Mouse (Mus musculus): ENCODE data around the gene Ddr2. TPM values are rescaled to one million over a fixed set of nuclear protein-coding genes. Genes with fewer than 3 reads are reported as not detected.
"Not testable (repeated sequence)": the region's sequence is repeated elsewhere in the genome, so short reads cannot be mapped to it uniquely, and the experiment has no call there.

The Ddr2 gene
- polyA plus RNA-seq, 1 experiment from 2014 or later, result 111 TPM

DNA sequence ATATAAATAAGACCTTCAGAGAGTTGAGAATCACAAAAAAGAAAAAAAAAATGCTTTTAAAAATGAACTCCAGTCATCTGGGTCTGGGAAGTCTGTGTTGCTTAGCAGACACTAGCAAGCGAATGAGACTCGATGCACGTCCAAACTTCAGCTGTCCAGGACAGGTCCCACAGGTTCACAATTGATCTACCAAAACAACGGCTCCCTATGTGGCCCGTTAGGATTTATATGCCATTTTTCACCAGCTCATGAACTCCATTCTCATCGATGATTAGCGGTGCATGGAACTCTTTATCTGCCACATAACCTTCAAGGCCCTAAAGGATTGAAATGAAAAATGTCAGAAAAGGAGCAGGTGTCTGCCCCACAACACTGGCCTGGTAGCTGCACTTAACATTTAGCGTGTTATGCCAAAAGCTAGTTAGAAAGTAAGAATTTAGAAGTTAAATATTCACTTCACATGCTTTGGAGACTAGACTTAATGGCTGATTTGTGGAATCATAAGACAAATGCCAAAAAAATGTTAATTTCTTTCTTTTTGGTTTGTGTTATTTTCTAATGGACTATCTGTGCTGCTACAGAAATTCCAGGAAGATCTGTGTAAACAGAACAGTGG, 31.8 kb upstream of the Ddr2 start:
- no peak overlapping the region for H3K9ac ChIP-seq (replicated peaks)
- no peaks in the 10 kb centered on the region for H3K27me3 ChIP-seq
- H3K4me3 ChIP-seq (replicated peaks), result no peak overlapping the region
- H3K36me3 ChIP-seq, result peaks cover 47% of the 10 kb centered on the region
- H3K4me1 ChIP-seq (replicated peaks), result no peaks in the 10 kb centered on the region
- H3K27ac ChIP-seq, result no peak overlapping the region
- no peak overlapping the region for H3K4me2 ChIP-seq
- H3K9me3 ChIP-seq, result no peaks in the 10 kb centered on the region
- WGBS, result 97% methylated on average over 8 of the region's 8 CpGs
- no peak for ATAC-seq (ENCODE audit: insufficient number of reproducible peaks, insufficient read depth, low FRiP score, low TSS enrichment, low read depth)

DNA sequence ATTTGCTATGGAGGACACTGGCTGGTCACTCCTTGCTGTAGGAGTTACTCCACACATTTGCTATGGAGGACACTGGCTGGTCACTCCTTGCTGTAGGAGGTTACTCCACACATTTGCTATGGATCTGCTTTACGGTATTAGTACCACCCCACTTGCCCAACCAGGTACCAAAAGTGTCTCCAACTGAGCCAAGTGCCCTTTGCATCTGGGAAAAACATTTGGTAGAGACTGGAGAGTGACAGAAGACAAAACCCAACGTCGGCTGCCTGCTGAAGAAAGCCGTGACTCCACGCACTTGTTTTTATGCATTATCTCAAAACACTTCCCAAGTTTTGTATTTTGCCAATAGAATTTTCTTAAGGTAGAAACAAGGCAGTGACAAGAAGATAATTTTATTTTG, 31.1 kb upstream of the Ddr2 start:
- no peaks in the 10 kb centered on the region for H3K27me3 ChIP-seq
- no peak overlapping the region for H3K9ac ChIP-seq (replicated peaks)
- H3K9me3 ChIP-seq, result no peaks in the 10 kb centered on the region
- H3K36me3 ChIP-seq, result peaks cover 42% of the 10 kb centered on the region
- H3K27ac ChIP-seq, result no peak overlapping the region
- no peak overlapping the region for H3K4me2 ChIP-seq
- H3K4me3 ChIP-seq (replicated peaks), result no peak overlapping the region
- H3K4me1 ChIP-seq (replicated peaks), result no peaks in the 10 kb centered on the region
- ATAC-seq (ENCODE audit: insufficient number of reproducible peaks, insufficient read depth, low FRiP score, low TSS enrichment, low read depth), result no peak
- WGBS, result 92% methylated on average over 5 of the region's 5 CpGs

DNA sequence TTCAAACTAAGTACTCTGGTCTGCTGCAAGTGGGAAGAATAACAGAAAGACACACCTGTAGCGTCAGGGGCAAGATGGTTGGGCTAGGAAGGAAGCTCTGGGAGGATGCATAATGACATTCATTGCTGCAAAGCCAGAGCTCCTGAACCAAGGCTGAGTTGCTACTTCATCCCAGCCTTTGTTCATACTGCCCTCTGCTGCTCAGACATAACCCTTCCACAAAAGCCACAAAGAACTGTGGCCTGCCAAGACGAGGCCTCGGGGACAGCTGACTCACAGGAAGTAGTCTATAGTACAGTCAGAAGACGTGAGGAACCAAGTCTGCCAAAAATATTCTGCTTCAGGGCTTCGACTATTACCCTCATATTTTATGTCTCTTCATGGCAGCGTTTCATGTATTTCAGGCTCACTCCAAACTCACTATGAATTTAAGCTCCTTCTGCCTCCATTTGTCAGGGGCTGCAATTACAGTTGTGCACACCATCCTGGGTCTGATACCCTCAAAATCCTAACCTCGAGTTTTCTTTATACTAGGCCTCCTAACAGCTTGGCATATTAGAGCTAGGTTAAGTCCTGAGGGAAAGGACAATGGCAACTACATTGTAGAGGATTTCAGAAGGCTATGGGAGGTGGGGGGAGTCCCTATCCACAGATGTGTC, 25.9 kb upstream of the Ddr2 start:
- Histone ChIP-seq H3K4me2 (no peak overlapping the region), H3K4me1 (replicated peaks) (no peaks in the 10 kb centered on the region), H3K27ac (no peak overlapping the region), H3K4me3 (replicated peaks) (no peak overlapping the region), H3K27me3 (no peaks in the 10 kb centered on the region), H3K9ac (replicated peaks) (no peak overlapping the region), H3K36me3 (peaks cover 5% of the 10 kb centered on the region; the same call in 1 of the 2 replicates), H3K9me3 (no peaks in the 10 kb centered on the region)
- 26% methylated on average over 7 of the region's 7 CpGs for WGBS
- peak; percentile 68 for ATAC-seq (ENCODE audit: insufficient number of reproducible peaks, insufficient read depth, low FRiP score, low TSS enrichment, low read depth)

DNA sequence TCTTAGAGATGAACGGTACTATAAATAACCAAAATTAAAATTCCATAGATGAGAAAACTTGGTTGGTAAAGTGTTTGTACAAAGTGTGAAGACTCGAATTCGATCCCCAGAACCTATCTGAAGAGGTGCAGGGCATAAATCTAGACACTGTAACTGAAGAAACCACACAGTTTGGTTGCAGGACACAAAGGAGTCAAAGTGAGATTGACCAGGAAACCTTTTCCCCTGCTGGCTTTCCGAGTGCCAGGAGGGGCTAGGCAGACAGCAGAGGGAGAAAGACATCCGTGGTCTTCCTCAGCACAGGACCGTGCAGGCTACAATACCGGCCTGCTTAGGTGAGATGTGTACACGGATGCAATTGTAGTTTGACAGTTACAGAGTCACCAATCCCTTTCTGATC, 23.7 kb upstream of the Ddr2 start:
- Histone ChIP-seq H3K4me1 (replicated peaks) (no peaks in the 10 kb centered on the region), H3K36me3 (no peaks in the 10 kb centered on the region), H3K27ac (no peak overlapping the region), H3K27me3 (no peaks in the 10 kb centered on the region), H3K9me3 (no peaks in the 10 kb centered on the region), H3K4me3 (replicated peaks) (no peak overlapping the region), H3K9ac (replicated peaks) (no peak overlapping the region), H3K4me2 (no peak overlapping the region)
- WGBS, result 79% methylated on average over 8 of the region's 8 CpGs
- ATAC-seq (ENCODE audit: insufficient number of reproducible peaks, insufficient read depth, low FRiP score, low TSS enrichment, low read depth), result no peak

DNA sequence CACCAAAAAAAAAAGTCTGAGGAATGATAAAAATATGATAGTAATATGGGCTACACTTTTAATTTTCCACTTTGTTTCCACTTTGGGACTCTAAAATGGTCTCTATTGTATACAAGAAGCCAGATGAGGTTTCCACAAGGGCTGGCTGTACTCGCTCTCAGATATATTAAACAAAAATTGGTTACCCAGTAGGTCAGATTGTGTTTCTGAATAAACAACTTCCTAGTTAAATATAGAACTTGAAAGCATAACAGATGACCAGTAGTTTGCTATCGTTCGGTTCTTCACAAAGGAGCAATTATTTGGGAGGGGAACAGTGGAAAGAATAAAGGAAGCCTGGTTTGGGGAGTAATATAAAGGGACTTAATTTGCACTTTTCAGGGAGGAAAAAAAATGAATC, 20.4 kb upstream of the Ddr2 start:
- Histone ChIP-seq H3K27me3 (no peaks in the 10 kb centered on the region), H3K9me3 (no peaks in the 10 kb centered on the region), H3K4me1 (replicated peaks) (no peaks in the 10 kb centered on the region), H3K27ac (no peak overlapping the region), H3K4me3 (replicated peaks) (no peak overlapping the region), H3K9ac (replicated peaks) (no peak overlapping the region), H3K36me3 (no peaks in the 10 kb centered on the region), H3K4me2 (no peak overlapping the region)
- WGBS, result 65% methylated on average over 3 of the region's 3 CpGs
- no peak for ATAC-seq (ENCODE audit: insufficient number of reproducible peaks, insufficient read depth, low FRiP score, low TSS enrichment, low read depth)

DNA sequence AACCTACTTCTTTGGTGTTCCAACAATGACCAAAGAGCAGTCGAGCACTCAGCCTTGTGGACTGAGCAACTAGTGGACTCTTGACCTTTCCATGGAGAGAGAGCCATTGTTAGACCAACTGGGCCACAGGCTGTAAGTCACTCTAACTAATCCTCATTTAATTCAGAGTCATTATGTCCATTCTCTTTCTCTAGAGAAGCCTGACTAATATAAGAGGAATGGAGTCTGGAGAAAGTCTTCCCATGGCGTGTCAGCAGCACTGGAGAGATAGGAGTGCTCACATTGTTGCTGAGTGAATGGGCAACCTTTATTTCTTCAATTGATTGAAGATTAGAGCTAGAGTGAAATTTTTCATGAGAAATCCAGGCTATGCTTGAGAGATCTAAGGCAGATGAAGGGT, 14.1 kb upstream of the Ddr2 start:
- 89% methylated on average over 2 of the region's 2 CpGs for WGBS
- no peak overlapping the region for H3K27ac ChIP-seq
- no peak overlapping the region for H3K4me2 ChIP-seq
- ATAC-seq (ENCODE audit: insufficient number of reproducible peaks, insufficient read depth, low FRiP score, low TSS enrichment, low read depth), result no peak
- no peaks in the 10 kb centered on the region for H3K27me3 ChIP-seq
- H3K36me3 ChIP-seq, result no peaks in the 10 kb centered on the region
- H3K4me1 ChIP-seq (replicated peaks), result no peaks in the 10 kb centered on the region
- H3K9ac ChIP-seq (replicated peaks), result no peak overlapping the region
- no peaks in the 10 kb centered on the region for H3K9me3 ChIP-seq
- H3K4me3 ChIP-seq (replicated peaks), result no peak overlapping the region

DNA sequence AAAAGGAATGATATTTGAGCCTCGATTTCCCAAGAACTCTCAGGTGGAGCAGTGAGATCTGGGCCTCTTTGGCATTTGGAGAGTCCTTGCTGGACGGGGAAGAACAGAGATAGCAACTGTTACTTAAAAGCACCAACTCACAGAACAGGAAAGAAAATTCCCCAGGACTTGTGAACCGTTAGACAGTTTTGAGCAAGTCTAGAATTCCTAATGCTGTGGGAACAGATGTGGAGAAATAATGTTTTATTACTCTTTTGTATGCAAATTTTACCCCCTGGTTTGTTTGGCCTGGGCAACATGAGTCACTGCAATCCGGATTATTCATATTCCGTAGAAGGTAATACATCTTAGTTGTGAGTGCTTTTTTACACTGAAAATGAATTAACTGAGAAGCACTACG, 3.1 kb upstream of the Ddr2 start:
- no peaks in the 10 kb centered on the region for H3K9me3 ChIP-seq
- no peak overlapping the region for H3K27ac ChIP-seq
- H3K36me3 ChIP-seq, result no peaks in the 10 kb centered on the region
- H3K4me3 ChIP-seq (replicated peaks), result no peak overlapping the region
- no peak for ATAC-seq (ENCODE audit: insufficient number of reproducible peaks, insufficient read depth, low FRiP score, low TSS enrichment, low read depth)
- no peak overlapping the region for H3K9ac ChIP-seq (replicated peaks)
- H3K4me2 ChIP-seq, result no peak overlapping the region
- 82% methylated on average over 6 of the region's 6 CpGs for WGBS
- peaks cover 26% of the 10 kb centered on the region for H3K4me1 ChIP-seq (replicated peaks)
- no peaks in the 10 kb centered on the region for H3K27me3 ChIP-seq

DNA sequence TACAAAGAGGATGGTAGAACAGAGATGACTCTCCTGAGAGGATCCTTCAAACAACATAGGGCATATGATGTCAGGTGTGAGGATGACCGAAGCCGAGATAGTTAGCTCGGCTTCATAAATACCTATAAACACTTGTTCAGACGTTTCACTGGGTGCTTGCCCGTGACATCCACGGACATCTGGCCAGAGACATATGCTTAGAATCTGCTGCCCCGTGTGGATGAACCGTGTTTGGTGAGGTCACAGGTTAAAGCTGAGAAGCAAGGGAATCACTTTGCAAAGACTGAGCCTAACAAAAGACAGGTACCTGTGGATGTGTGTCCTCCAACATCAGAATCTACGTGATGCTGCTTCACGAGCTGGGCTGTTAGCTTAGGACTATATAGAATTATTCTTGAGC, 1.7 kb upstream of the Ddr2 start:
- Histone ChIP-seq H3K27ac (peak overlapping the region; percentile 99), H3K36me3 (no peaks in the 10 kb centered on the region), H3K9me3 (no peaks in the 10 kb centered on the region), H3K4me2 (peak overlapping the region; percentile 69; the same call in 1 of the 2 replicates), H3K9ac (replicated peaks) (no peak overlapping the region), H3K4me1 (replicated peaks) (peaks cover 40% of the 10 kb centered on the region), H3K27me3 (no peaks in the 10 kb centered on the region), H3K4me3 (replicated peaks) (no peak overlapping the region)
- 81% methylated on average over 10 of the region's 10 CpGs for WGBS
- no peak for ATAC-seq (ENCODE audit: insufficient number of reproducible peaks, insufficient read depth, low FRiP score, low TSS enrichment, low read depth)

DNA sequence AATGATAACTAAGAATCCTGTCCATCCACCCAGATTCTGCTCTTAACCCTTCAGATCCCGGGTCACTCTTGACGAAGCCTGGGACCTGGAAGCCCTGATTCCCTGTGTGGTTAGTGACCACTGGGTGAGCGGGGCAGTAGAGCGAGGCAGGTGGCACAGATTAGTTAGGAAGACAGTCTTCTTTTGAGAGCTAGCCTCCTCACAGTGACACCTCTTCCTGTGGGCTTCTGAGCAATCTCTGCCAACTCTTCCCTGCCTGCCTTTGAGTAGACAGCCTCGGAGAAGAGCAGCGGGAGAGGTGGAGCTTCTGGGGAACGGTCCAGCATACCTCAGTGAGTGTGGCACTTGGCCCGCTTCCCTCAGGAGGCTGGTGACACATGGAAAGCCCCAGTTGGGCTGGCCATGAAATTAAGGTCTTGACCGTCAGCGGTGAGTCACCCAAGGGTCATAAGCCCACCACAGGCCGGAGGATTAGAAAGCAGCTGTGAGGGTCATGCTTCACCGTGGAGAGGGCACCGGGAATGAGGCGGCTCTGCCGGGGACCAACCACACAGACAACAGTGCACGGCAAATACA, 1.2 kb upstream of the Ddr2 start:
- no peak overlapping the region for H3K9ac ChIP-seq (replicated peaks)
- 0 out of 2 replicates have a peak, but pooled peaks cover under 1% of the 10 kb centered on the region for H3K36me3 ChIP-seq
- peak overlapping the region; percentile 99 for H3K27ac ChIP-seq
- no peaks in the 10 kb centered on the region for H3K9me3 ChIP-seq
- ATAC-seq (ENCODE audit: insufficient number of reproducible peaks, insufficient read depth, low FRiP score, low TSS enrichment, low read depth), result no peak
- WGBS, result 77% methylated on average over 16 of the region's 16 CpGs
- peaks cover 41% of the 10 kb centered on the region for H3K4me1 ChIP-seq (replicated peaks)
- H3K27me3 ChIP-seq, result no peaks in the 10 kb centered on the region
- peak overlapping the region; percentile 69 for H3K4me2 ChIP-seq
- no peak overlapping the region for H3K4me3 ChIP-seq (replicated peaks)

DNA sequence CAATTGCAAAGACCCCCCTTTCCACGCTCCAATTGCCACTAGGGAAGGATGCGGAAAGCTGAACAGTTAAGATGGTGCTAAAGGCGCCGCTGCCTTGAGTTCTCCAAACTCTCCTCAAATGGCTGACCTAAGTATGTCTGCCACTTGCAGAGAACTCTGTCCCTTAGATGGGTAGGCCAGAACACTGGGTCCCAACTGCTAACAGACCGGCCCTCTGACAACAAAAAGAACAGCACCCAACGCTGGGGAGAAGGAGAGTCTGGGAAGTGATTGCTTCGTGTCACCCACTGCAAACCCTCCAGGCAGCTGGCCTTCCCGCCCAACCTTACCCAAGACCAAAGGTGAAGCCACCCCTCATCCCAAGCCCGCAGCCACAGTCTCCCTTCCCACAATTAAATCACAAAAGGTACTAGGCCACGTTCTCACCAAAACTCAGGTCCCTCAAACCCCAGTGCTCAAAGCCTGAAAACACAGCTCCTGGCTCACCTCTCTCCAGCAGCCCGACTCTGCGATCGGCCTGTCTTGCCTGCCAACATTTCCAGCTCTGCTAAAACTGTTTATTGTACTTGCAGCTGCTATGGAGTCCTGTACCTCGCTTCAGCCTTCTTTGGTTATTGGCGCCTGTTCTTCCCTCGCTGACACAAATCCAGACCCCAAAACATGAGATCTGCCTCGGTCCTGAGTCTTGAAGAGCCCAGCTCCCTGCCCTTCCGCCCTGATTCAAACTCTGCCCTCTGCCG, 616 bp downstream of the Ddr2 start:
- Histone ChIP-seq H3K36me3 (peaks cover 6% of the 10 kb centered on the region; the same call in 1 of the 2 replicates), H3K9me3 (no peaks in the 10 kb centered on the region), H3K4me2 (peak overlapping the region; percentile 69), H3K4me3 (replicated peaks) (peak overlapping the region; percentile 62), H3K9ac (replicated peaks) (peak overlapping the region; percentile 70), H3K27ac (peak overlapping the region; percentile 99), H3K27me3 (no peaks in the 10 kb centered on the region), H3K4me1 (replicated peaks) (peaks cover 44% of the 10 kb centered on the region)
- 30% methylated on average over 19 of the region's 19 CpGs for WGBS
- ATAC-seq (ENCODE audit: insufficient number of reproducible peaks, insufficient read depth, low FRiP score, low TSS enrichment, low read depth), result peak; percentile 42

DNA sequence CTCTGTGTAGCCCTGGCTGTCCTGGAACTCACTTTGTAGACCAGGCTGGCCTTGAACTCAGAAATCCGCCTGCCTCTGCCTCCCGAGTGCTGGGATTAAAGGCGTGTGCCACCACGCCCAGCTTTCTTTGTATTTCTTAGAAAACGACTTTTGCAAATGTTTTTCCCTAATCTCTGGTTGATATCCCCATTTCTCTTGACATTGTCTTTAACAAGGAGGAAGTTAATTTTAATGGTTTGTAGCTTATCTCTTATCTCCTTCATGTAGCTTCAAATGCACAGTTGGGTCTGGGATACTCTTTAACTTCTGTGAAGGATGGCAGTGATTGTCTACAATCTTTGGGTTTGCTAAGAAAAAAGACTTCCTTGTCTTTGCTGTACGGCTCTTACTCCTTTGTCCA, 7.7 kb downstream of the Ddr2 start:
- not testable (repeated sequence) for H3K4me3 ChIP-seq (replicated peaks); H3K27me3 ChIP-seq; H3K9ac ChIP-seq (replicated peaks); H3K9me3 ChIP-seq; ATAC-seq (ENCODE audit: insufficient number of reproducible peaks, insufficient read depth, low FRiP score, low TSS enrichment, low read depth); H3K27ac ChIP-seq; H3K4me2 ChIP-seq
- 90% methylated on average over 6 of the region's 6 CpGs for WGBS
- Histone ChIP-seq H3K4me1 (replicated peaks) (peaks cover 10% of the 10 kb centered on the region), H3K36me3 (peaks cover 17% of the 10 kb centered on the region; the same call in 1 of the 2 replicates)
